Mouse (Mus musculus): ENCODE data around the gene Ankzf1.
"Not testable (repeated sequence)": the region's sequence is repeated elsewhere in the genome, so short reads cannot be mapped to it uniquely, and the experiment has no call there.

Ankzf1 gene

DNA sequence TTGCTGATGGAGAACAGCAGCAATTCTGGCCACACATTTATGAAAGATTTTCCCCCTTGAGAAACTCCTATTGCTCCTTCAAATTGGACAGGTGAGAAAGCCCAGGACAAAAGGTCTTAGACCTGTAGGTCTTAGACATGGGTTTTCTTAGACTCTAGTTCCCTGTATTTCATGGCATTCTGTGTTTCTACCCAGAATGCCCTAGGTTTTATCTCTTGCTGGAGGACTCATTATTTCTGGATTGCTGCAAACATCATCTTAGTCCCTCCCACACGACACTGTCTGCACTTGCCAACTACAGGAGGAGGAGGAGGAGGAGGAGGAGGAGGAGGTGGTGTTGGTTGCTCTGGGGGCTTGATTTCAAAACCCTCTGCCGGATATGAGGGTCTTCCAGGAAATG is 34.2 kb downstream of the Ankzf1 start:
- no peak for DNase-seq

DNA sequence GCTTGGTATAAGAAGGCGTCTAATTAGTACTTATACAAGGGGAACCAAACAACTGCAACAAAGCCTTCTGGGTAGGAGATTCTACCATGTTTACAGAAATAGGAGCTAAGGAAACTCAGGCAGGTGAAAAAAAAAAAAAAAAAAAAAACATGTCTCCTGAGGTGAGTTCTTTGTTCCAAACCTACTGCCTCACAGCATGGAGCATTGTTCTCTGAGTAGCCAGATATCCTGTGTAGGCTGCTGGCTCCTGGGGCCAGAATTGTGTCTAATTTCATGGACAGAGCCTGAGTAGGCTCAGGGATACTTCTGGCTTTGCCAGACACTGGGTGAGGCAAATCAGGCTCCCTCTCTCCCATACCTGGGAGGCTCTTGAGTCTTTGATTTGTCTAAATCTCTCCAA is 35.7 kb downstream of the Ankzf1 start:
- no peak for DNase-seq

DNA sequence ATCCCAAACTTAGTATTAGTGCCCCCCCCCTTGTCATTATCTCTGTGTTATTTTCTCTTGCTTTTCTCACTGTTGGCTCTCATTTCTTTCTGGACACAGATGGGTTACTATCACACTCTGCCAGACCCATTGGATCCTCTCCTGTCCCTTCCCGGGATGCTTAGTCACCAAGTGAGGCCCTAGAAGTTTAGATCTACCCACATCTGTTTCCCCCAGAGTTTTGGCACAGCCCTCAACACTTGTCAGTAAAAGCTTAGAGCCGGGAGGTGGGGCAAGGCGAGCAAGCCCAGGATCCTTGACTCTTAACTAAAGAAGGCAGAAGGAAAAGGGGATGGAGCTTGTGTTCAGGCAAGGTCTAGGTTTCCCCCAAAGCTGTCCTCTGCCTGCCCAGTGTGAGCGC is 37.2 kb downstream of the Ankzf1 start:
- DNase-seq: no peak

DNA sequence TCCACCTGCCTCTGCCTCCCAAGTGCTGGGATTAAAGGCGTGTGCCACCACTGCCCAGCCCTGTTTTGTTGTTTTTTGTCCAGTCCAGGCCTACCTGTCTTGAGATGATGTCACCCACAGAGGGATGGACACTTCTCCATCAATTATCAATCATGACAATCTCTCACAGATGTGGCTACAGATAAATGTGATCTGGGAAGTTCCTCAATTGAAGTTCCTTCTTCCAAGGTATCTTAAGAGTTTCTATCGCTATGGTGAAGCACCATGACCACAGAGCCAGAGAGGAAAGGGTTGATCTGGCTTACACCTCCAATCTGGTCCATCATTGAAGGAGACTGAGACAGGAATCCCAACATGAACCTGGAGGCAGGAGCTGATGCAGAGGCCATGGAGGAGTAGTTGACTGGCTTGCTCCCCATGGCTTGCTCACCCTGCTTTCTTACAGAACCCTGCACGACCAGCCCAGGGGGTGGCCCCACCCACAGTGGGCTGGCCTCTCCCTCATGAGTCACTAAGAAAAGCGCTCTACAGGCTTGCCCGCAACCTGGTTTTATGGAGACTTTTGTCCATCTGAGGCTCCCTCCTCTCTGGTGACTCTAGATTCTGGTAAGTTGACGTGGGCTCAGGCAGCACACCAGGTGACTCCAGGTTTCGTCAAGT is 38.5 kb downstream of the Ankzf1 start:
- DNase-seq: no peak

DNA sequence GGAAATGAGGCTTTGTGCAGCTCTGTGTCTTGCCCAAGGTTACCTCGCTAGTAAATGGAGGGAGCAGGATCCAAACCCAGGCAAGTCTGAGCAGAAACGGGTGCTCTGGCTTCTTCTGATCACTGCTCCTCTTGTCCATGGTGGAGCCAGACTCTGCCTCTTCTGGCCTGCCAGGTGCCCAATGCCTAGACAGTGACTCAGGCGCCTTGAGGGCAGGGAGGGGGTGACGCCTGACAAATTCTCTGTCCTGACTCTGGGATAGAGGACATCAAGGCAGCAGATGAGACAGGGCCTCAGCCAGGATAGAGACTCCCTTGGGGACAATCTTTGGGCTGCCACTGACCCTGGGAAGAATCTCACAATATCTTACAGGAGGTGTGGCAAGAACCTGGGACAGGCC is 39.3 kb downstream of the Ankzf1 start:
- DNase-seq: no peak

DNA sequence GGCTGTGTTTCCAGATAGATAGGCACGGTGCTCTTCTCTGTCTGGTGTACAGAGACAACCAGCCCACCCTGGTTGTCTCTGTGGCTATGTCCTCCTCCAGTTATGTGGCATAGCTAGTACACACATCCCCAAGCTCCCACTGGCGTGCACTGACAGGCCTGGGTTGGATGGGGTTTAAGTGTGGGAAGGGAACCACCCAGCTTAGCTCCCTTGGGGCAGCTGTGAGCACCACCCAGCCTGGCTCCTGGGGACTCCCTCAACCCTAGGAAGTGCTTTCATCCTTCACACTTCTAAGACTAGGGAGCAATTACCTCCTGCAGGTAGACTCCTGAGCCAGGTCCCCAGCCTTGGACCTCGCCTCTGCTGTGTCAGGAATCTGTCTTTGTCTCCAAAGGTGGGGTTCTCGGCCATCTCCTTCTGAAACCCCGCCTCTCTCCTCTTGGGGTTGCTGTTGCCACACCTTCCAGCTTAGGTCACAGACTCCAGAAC is 39.8 kb downstream of the Ankzf1 start, which contains the start of gene A630095N17Rik:
Gene A630095N17Rik (minus strand): TSS at position 439 of the 489 bp plus-strand sequence.
- no peak for DNase-seq

DNA sequence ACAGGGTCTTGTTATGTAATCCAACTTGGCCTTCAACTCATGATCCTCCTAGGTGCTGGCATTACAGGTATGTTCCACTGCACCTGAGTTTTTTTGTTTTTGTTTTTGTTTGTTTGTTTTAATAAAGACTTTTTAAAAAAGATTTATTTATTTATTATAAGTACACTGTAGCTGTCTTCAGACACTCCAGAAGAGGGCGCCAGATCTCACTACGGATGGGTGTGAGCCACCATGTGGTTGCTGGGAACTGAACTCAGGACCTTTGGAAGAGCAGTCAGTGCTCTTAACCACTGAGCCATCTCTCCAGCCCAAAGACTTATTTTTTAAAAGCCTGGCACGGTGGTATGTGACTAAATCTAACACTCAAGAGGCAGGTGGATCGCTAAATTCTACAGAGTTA is 40.5 kb downstream of the Ankzf1 start:
- DNase-seq: not testable (repeated sequence)

DNA sequence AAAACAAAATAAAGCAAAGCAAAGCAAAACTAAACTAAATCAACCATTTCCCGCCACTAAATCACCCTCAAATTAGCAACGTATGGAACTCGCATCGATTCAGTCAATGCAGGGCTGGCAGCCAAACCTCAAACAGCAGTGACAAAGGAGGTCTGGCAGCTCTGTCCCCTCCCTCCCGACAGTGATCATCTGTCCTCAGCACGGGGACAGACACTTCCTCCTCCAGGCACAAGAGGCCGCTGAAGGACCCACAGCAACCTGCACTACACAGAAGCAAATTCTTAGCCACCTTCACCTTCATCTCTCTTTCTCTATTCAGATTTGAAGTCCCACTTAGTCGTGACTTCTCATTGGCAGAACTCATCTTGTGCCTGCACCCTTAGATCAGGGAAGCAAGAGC is 42.7 kb downstream of the Ankzf1 start:
- DNase-seq: peak; percentile 80 to 83

DNA sequence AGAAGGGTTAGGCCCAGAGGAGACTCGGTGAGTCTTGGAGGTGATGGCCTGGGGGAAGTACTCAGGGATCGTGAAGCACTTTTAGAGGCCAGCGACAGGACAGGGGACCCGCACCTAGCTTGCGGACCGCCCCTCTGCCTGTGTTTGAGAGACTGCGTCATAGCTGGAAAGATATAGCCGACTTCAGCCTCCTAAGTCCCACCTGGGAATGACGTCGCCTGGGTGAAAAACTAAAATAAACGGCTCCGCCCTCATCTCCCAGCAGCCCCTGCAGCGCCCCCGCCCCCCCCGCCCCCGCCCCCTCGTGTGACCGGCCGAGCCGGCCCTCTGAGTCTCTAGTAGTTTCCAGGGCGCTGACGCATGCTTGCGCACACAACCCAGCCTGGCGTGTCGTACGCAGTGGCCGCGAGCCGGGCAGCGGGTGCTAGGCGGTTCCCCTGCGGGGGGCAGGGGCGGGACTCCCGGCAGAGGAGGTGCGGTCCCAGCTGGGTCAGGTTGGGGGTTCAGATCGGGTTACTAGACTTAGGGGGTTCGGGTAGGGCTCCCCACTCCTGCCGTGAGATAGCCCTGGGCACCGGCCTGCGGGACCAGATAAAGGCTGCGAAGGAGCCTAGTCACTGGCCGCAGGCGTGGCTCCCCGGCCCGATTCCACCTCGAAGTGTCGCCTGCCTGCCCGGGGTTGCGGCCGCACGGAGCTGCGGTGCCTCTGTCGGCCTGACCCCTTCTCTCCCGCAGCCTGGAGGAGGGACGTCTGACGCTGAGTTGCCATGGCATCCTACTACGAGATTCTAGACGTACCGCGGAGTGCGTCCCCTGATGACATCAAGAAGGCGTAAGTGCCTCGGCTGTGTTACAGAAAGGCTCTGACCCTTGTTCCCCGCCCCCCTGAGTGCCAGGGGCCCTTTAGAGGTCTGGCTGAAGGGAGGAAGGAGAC is 44.4 kb downstream of the Ankzf1 start, which contains the start of gene Dnajb2:
Gene Dnajb2 (plus strand): TSS at position 290 of the 934 bp plus-strand sequence.
- peak; percentile 95 for DNase-seq

DNA sequence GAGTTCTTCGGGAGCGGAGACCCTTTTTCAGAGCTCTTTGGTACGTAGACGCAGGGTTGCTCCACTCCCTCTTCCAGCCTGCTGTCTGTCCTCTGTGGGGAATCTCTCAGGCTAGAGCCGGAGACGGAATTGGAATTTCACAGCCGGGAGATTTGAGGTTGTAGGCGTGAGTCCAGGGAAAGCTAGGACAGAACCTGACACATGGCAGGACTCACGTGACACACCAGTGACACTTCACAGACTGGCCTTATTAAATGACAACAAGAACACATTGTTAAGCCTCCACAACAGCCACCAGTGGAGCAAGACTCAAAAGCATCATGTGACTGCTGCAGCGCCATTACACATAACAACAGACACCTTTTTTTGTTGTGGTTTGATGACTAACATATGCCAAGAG is 47.6 kb downstream of the Ankzf1 start:
- no peak for DNase-seq

DNA sequence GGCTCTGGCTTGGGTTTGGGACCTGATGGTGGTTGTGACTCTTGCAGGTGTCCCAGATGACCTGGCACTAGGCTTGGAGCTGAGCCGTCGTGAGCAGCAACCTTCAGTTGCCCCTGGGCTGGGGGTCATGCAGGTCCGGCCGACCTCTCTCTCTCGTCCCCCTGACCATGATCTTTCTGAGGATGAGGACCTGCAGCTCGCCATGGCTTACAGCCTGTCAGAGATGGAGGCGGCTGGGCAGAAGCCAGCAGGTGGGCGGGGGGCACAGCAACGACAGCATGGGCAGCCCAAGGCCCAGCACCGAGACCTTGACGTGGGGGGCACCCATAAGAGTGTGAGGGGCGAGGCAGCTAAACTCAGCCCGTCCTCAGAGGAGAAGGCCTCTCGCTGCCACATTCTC is 51.5 kb downstream of the Ankzf1 start:
- DNase-seq: no peak

DNA sequence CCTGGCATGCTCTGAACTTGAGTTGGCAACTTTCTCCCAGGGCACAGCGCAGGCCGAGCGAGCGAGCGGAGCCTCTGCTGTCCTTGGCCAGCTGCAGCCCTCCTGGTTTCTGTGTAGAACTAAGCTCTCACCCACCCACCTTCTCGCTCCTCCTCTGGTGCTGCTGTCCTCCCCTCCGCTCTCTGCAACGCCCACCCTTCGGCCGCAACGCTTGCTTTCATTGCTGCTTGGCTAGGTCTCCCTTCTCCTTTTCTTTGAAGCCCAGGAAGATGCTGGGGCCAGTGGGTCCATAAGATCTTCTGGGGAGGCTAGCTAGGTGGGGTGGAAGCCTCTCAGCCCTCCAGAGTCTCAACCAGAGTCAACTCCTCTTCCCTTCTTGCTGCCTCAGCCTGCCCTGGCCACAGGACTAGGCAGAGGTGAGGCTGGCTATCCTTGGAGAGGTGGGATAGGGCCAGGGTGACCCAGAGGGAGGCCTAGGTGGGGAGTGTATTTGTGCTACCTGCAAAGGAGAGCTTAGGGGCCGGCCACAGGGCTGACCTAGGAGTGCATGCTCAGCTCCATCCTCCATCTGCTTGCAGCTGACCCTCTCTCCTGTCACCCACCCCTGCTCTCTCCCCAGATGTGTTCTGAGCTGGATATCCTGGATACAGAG is 52.4 kb downstream of the Ankzf1 start:
- no peak for DNase-seq

DNA sequence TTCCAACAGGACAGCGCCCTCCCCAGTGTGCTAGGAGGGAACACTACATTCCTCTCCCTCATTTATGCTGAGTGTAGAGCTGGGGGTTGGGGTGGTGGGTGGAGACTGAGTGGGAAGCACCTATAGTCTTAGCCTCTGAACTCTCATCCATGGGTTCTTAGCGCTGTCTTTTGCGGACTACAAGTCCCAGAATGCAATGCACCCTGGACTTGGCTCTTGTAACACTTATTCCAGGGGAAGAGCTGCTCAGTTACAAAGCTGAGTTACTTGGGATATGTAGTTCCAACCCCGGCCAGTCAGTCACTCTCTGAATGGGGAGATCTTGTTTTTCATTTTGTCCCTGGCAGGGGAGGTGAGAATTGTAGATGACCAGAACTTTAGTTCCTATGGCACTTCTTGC is 52.9 kb downstream of the Ankzf1 start:
- peak; percentile 53 to 75 for DNase-seq

DNA sequence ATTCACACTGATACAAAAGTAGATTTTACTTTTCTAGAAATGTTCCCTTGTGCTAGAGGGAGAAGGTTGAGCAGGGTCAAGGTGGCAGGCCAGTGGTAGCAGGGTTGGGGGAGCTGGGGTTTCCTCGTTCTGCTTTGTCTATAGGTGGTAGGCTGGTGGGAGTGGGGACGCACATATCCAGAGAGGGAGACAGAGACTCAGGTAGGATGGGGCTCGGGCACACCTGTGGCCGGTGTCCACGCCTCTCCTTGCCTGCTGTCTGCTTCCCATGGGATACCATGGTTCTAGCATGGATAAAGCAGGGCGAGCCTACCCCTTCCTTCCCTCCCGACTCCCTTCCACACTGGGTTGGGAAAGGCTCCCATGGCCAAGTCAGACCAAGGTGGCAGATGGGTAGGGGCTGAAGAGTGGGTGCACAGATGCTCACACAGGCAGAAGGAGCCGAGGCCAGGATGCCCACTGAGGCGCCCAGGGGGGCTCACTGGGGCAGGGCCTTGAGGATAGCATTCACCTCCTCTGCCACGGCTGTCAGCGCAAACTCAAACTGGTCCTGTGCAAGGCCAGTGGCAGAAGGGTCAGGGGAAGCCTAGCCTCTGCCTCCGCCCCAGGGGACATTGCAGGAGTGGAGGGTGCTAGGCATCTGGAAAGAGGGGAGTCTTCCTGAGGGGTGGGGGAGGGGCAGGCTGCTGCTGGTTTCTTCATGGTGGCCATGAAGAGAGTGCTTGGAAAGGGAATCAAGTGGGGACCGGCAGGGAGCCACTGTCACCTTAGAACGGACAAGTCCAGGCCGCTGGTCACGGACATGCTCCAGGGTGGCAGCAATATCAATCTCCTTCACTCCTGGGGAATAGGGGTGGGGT is 55.4 kb downstream of the Ankzf1 start:
- no peak for DNase-seq

DNA sequence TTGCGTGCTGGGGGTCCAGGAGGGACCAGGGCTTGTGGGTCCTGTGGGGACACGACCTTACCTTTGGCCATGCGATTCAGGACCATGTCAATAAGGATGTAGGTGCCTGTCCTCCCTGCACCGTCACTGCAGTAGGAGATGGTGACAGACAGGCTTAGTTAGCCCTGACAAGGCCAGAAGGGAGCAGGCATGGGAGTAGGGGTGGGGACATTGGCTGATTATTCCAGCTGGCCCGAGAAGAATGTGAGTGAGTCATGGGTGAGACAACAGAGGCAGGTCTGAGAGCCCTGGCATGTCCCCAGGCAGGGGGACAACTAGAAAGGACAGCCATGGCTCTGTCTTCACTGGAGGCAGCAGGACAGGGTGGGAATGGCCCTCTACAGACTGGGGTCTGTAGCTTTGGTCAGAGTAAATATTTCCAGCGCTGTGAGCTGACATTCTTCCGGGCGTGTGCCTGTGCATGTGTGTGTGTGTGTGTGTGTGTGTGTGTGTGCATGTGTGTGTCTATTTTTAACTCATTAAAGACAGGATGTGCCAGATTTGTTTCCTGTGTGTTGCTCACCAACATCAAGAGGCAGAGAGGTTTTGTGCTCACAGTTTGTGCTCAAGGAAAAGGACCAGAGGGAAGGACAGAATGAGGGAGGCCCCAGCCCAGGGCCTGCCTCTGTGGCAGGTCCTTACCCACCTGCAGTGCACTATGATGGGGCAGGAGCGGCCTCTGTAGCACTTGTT is 56.3 kb downstream of the Ankzf1 start:
- no peak for DNase-seq
